Mouse (Mus musculus) hindbrain, embryonic 11.5 days (tissue): ENCODE measurements around the gene Zfp362. TPM values are rescaled to one million over a fixed set of nuclear protein-coding genes. Genes with fewer than 3 reads are reported as not detected.

Source experiments
- ATAC-seq: fragments of 200-750 bp; cut with Nextera tagmentation; 2 replicates; pipeline ENCODE4 v1.8.0; 2017; ENCODE audit warnings: mild to moderate bottlenecking, moderate TSS enrichment, moderate library complexity; ENCODE audit not compliant: low FRiP score
- DNase-seq: peaks from one replicate; pipeline ENCODE4 v3.0.0-alpha.2; 2015; ENCODE audit warnings: low spot score
- H3K27ac ChIP-seq: fragments of 300-500 bp; sonication (generic); 2 replicates; pipeline ENCODE4 v1.5.1; 2014; ENCODE audit warnings: mild to moderate bottlenecking, low read depth, low read length
- H3K27me3 ChIP-seq: fragments of 300-500 bp; sonication (generic); 2 replicates; pipeline ENCODE4 v1.6.1; 2014; ENCODE audit warnings: mild to moderate bottlenecking, low read length, moderate library complexity, mixed read lengths; ENCODE audit not compliant: control insufficient read depth, insufficient read depth
- H3K36me3 ChIP-seq: fragments of 300-500 bp; sonication (generic); 2 replicates; pipeline ENCODE4 v1.6.1; 2014; ENCODE audit warnings: mild to moderate bottlenecking, low read length, moderate library complexity, mixed read lengths; ENCODE audit not compliant: control insufficient read depth, insufficient read depth
- H3K4me1 ChIP-seq: fragments of 300-500 bp; sonication (generic); replicated peaks from 2 replicates; pipeline ENCODE4 v1.6.1; 2014; ENCODE audit warnings: low read length, mixed read lengths; ENCODE audit not compliant: control insufficient read depth, insufficient read depth
- H3K4me2 ChIP-seq: fragments of 300-500 bp; sonication (generic); replicated peaks from 2 replicates; pipeline ENCODE4 v1.6.1; 2014; ENCODE audit warnings: mild to moderate bottlenecking, low read depth, low read length
- H3K4me3 ChIP-seq: fragments of 300-500 bp; sonication (generic); 2 replicates; pipeline ENCODE4 v1.5.1; 2014; ENCODE audit warnings: low read depth, low read length
- H3K9ac ChIP-seq: fragments of 300-500 bp; sonication (generic); 2 replicates; pipeline ENCODE4 v1.6.1; 2014; ENCODE audit warnings: low read depth, low read length
- H3K9me3 ChIP-seq: fragments of 300-500 bp; sonication (generic); 2 replicates; pipeline ENCODE4 v1.6.1; 2016; ENCODE audit warnings: low read length; ENCODE audit not compliant: control insufficient read depth
- WGBS: fragments of 180-500 bp; shearing (Covaris S2); extraction: QIAGEN DNeasy Blood & Tissue Kit; methylation state at CpG from one replicate; pipeline ENCODE4 v1.1.7; 2014; 5-methylcytosine and 5-hydroxymethylcytosine counted together
- polyA plus RNA-seq: library from polyadenylated mRNA; unstranded; fragments of >200 nt; fragmentation: Nextera tagmentation; extraction: Ambion mirVana; gene quantifications from 2 replicates; pipeline ENCODE4 v1.2.1, GENCODE M21; 2014

The Zfp362 gene
- polyA plus RNA-seq, 1 experiment from 2014 or later = 30.4 TPM

DNA sequence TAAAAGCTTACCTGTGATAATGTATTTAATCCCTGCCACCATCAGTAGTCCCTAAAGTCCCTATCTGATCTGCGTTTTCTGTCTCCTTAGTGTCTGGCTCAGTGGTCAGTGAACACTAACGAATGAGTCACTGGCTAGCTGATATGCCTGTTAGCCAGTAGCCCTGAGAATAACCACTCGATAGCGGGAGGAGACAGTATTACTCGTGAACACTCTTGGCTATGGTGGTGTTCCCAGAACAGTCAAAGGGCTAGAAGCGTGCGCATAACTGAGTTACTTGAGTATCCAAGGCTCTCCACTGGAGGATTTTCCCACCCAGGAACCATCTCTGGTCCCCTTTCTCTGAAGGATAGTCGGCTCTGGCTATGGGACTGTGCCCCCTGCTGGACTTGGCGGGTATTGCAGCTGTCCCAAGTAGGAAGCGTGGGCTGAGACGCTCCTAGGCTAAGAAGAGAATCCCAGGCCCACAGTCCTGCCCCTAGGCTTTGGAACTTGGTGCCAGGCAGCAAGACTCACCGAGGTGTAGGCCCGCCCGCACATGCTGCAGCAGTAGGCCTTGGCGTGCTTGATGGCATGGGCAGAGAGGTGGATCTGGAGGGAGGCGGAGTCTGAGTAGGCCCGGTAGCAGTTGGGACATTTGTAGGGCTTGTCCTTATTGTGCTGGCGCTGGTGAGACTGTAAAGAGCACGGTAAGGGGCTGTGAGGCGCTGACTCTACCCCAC, 29.1 kb downstream of the Zfp362 start:
- Histone ChIP-seq H3K36me3 (peaks cover 31% of the 10 kb centered on the region), H3K9ac (no peak overlapping the region)
- DNase-seq = peak; percentile 91

DNA sequence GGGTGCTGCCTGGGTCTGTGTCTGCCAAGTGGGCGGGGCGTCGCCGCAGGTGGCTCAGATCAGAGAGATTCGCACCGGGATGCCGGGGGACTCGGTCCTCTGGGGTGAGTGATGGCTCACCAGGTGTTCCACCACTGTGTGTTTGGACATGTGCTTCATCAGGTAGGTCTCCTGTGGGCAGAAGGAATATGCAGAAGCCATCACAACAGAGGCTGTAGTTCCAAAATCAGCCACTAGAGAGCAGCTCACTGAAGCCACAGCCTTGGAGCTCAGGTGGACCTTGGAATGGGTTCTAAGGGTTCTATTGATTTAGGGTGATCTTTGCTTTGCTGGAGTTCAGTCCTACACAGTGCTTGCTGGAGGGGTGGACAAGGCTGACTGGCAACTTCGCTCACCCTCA, 31.4 kb downstream of the Zfp362 start:
- Histone ChIP-seq H3K9ac (no peak overlapping the region), H3K36me3 (peaks cover 29% of the 10 kb centered on the region), H3K9me3 (no peaks in the 10 kb centered on the region), H3K4me2 (no peak overlapping the region), H3K27me3 (no peaks in the 10 kb centered on the region), H3K4me1 (no peaks in the 10 kb centered on the region), H3K27ac (no peak overlapping the region), H3K4me3 (no peak overlapping the region)
- no peak for ATAC-seq
- DNase-seq = peak; percentile 68
- WGBS = 97% methylated on average over 9 of the region's 9 CpGs

More for the DNA sequence above, 29.1 kb downstream of the Zfp362 start:
- H3K9me3 ChIP-seq = no peaks in the 10 kb centered on the region
- H3K27me3 ChIP-seq = no peaks in the 10 kb centered on the region
- peak; percentile 75 for ATAC-seq
- WGBS = 46% methylated on average over 20 of the region's 20 CpGs
- no peak overlapping the region for H3K4me3 ChIP-seq
- no peak overlapping the region for H3K27ac ChIP-seq
- no peaks in the 10 kb centered on the region for H3K4me1 ChIP-seq
- no peak overlapping the region for H3K4me2 ChIP-seq

DNA sequence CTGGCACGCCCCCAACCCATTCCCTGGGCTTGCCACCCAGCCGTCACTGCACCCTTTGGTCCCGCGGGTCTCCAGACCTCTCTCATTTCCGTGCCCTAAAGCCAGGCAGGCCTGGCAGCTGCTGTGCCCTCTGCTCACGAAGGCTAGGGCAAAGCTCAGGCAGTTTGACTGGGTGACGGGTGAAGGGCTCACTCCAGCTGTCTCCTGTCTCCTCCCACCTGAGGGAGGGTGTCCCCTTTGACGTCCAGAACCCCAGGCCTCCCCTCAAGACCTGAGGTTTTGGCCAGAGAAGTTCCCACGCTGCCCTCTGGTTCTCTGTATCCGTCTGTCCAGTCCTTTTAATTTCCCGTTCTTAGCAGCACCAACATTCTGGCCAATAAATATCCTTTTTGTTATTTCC, 32.0 kb downstream of the Zfp362 start:
- WGBS = 91% methylated on average over 10 of the region's 11 CpGs
- H3K4me3 ChIP-seq = no peak overlapping the region
- H3K27me3 ChIP-seq = no peaks in the 10 kb centered on the region
- H3K4me2 ChIP-seq = no peak overlapping the region
- no peaks in the 10 kb centered on the region for H3K4me1 ChIP-seq
- H3K27ac ChIP-seq = no peak overlapping the region
- H3K9me3 ChIP-seq = no peaks in the 10 kb centered on the region
- peaks cover 28% of the 10 kb centered on the region for H3K36me3 ChIP-seq
- no peak overlapping the region for H3K9ac ChIP-seq
- ATAC-seq = no peak
- no peak for DNase-seq

DNA sequence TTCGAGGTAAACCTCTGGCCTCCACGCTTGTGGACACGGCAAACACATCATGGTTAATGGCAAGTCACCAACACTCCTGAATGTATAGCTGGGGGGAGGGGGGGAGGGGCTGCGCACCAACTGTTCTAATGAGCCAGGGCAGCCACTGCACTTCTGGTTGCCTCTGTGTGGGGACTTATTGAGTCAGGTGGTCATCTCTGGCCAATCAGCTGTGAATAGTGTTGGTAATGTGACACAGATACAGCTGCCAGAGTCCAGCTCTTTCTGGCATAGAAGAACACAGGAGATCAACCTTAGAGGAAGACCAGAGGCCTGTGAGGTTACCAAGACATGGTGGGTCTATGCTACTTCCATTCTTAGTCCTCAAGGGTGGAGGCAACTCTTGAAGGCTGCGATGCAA, 35.1 kb downstream of the Zfp362 start:
- H3K4me1 ChIP-seq = no peaks in the 10 kb centered on the region
- no peak for ATAC-seq

DNA sequence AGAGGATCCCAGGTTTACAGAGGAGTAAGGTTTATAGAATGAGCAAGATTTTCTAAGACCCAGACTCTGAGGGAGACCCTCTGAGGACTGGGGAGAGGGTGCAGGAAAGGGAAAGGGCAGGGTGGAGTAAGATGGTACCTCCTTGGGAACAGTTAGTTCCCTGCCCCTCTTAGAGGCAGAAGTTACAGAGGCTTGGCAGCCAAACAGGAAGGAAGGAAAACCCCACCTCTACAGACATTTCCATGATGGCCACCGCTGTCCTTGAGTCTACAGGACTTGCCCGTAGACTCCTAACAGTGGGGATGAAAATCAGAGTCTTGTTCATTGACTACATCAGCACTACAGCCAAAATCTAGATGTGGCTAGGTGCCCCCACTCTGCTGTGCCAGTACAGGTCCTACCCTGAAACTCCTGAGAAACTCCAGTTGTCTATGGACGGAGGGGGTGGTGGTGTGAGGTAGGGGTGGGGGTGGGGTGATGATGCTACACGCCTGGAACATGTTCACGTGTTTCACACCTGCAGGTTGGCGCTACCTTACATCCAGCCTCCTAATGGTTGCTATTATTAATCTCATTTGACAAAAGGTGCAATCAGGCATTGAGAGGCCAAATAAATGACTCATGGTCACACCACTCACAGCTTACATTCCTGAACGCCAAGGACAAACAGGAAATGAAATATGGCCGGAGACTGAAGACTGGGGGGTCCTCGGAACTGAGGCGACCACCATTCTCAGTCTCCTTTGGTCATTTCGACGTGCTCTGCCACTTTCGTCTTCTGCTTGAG, 36.1 kb downstream of the Zfp362 start:
- Histone ChIP-seq H3K9me3 (no peaks in the 10 kb centered on the region), H3K4me1 (no peaks in the 10 kb centered on the region), H3K4me3 (no peak overlapping the region), H3K4me2 (no peak overlapping the region), H3K27me3 (no peaks in the 10 kb centered on the region), H3K9ac (no peak overlapping the region), H3K27ac (no peak overlapping the region), H3K36me3 (peaks cover 14% of the 10 kb centered on the region)
- DNase-seq (no peak), ATAC-seq (no peak)
- 88% methylated on average over 13 of the region's 13 CpGs for WGBS

More for the DNA sequence above, 35.1 kb downstream of the Zfp362 start:
- Histone ChIP-seq H3K9me3 (no peaks in the 10 kb centered on the region), H3K27me3 (no peaks in the 10 kb centered on the region), H3K4me2 (no peak overlapping the region), H3K36me3 (peaks cover 20% of the 10 kb centered on the region), H3K27ac (no peak overlapping the region), H3K4me3 (no peak overlapping the region), H3K9ac (no peak overlapping the region)
- WGBS = 86% methylated on average over 5 of the region's 5 CpGs
- no peak for DNase-seq

DNA sequence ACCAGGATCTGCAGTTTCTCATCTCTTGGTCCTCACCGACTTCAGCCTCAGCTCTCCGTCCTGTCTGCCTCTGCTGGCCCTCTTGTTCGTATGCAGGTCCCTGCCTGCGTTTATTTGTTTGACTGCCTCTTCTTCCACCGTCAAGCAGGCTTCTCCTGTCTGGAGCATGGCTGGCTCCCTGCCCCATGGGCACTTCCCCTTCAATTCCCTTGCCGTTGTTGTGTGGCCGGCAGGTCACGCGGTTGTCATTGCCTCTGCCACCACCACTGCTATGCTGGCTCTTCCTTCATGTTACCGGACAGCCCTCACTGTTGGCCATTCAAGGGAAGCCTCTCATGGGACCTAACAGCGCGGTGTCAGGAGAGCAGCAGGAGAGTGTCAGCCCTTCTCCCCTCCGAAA, 37.7 kb downstream of the Zfp362 start:
- no peak overlapping the region for H3K4me2 ChIP-seq
- H3K4me3 ChIP-seq = no peak overlapping the region
- no peak overlapping the region for H3K27ac ChIP-seq
- 0 out of 2 replicates have a peak, but pooled peaks cover 2% of the 10 kb centered on the region for H3K36me3 ChIP-seq
- WGBS = 70% methylated on average over 13 of the region's 13 CpGs
- no peak for DNase-seq
- H3K27me3 ChIP-seq = no peaks in the 10 kb centered on the region
- H3K9ac ChIP-seq = no peak overlapping the region
- no peaks in the 10 kb centered on the region for H3K9me3 ChIP-seq
- no peak for ATAC-seq
- no peaks in the 10 kb centered on the region for H3K4me1 ChIP-seq

DNA sequence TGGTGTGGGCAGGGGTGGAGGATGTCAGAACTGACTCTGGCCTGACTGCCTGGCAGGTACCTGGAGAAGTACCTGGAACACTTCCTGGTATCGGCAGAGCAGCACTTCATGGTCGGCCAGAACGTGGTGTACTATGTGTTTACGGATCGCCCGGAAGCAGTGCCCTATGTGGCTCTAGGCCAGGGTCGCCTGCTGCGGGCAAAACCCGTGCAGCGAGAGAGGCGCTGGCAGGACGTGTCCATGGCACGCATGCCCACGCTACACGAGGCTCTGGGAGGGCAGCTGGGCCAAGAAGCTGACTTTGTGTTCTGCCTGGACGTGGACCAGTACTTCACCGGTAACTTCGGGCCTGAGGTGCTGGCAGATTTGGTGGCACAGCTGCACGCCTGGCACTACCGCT, 38.9 kb downstream of the Zfp362 start:
- H3K4me2 ChIP-seq = no peak overlapping the region
- no peaks in the 10 kb centered on the region for H3K4me1 ChIP-seq
- no peak overlapping the region for H3K4me3 ChIP-seq
- DNase-seq (no peak), ATAC-seq (no peak)
- H3K27ac ChIP-seq = no peak overlapping the region
- H3K27me3 ChIP-seq = no peaks in the 10 kb centered on the region
- H3K9ac ChIP-seq = no peak overlapping the region
- no peaks in the 10 kb centered on the region for H3K36me3 ChIP-seq
- no peaks in the 10 kb centered on the region for H3K9me3 ChIP-seq
- WGBS = 92% methylated on average over 20 of the region's 20 CpGs

DNA sequence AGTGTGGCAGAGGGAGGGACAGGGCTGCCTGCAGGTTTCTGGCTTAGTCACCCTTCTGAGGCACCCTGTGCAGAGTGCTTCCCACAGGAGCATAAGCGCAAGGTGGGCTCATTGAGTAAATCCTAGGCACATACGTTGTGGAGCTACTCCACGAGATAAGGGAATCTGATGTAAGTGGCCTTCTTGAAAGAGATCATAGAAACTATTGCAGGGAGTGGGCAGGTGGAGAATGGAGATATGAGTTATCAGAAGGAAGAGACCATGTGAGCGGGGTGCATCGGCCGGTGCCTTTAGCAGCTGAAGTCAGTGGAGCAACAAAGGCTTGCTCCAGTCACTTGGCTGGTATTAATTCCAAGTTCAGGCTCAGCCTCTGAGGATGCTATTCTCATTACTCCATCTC, 45.8 kb downstream of the Zfp362 start:
- Histone ChIP-seq H3K27me3 (no peaks in the 10 kb centered on the region), H3K27ac (no peak overlapping the region), H3K4me1 (no peaks in the 10 kb centered on the region), H3K9me3 (no peaks in the 10 kb centered on the region), H3K4me2 (no peak overlapping the region), H3K36me3 (peaks cover under 1% of the 10 kb centered on the region; the same call in 1 of the 2 replicates), H3K4me3 (no peak overlapping the region), H3K9ac (no peak overlapping the region)
- 96% methylated on average over 6 of the region's 6 CpGs for WGBS
- ATAC-seq (no peak), DNase-seq (no peak)

DNA sequence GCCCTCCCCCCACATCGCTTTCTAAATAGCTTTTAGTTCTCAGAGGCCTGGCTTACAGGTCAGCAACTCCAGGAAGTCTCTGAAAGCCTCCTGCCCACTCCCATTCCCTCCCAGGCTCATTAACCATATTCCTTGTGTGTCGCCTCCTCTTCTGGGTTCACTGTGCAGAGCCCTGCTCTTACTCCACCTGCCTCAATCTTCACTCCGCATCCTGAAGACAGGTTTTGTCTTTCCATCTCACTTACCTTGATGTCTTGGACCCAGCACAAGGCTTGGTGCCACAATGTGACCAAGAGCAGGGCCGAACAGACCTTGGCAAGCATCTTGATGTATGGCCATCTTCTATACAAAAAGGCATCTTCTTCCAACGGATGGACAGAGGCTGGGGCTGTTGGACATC, 46.6 kb downstream of the Zfp362 start:
- DNase-seq (no peak), ATAC-seq (no peak)
- Histone ChIP-seq H3K9ac (no peak overlapping the region), H3K27me3 (no peaks in the 10 kb centered on the region), H3K9me3 (no peaks in the 10 kb centered on the region), H3K4me1 (no peaks in the 10 kb centered on the region), H3K4me2 (no peak overlapping the region), H3K36me3 (peaks cover 2% of the 10 kb centered on the region; the same call in 1 of the 2 replicates), H3K27ac (no peak overlapping the region), H3K4me3 (no peak overlapping the region)
- WGBS = 84% methylated on average over 5 of the region's 5 CpGs
